Mouse (Mus musculus): ENCODE data around the gene Slc12a5.

The Slc12a5 gene

DNA sequence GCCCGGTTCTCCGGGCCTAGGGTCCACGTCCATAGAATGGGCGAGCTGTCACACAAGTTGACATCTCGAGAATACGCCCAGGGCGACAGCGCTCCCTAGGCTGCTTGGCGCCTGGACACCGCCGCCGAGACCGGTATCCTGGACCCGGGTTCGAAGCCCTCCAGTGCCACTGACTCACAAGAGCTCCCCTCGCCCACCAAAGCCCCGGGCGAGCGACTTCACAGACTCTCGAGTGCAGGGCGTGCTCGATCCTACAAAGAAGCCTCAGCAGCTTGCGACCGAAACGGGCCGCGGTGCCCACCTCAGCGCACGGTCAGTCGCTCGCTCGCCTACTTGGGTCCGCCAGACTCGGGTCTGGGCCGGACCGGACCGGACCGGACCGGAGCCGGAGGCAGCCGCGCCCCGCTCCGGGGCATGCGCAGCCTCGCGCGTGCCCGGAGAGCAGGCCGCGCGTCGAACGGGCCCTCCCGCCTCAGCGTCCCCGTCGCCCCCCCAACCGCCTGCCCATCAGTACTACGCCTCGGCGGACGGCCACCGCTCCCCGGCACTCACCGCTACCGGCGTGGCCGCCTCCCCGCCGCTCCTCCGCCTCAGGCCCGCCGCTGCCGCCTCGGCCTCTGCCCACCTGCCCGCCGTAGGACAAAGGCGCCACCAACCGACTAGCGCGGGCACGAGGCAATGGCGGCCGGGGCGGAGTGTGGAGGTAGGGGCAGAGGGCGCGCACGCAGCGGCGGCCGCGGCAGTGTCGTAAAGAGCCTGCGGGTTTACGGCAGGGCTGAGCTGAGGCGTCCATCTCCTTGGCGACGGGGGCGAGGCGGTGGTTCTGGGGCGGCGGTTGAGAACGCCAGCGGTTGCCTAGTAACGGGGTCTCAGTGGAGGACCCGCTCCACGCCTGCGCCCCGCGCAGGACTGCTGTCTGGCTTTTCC is 73.8 kb downstream of the Slc12a5 start, which contains the start of gene Ncoa5:
TSS of gene Ncoa5 (minus strand) at position 737 of the 927 bp plus-strand sequence.
- peak; percentile 98 for DNase-seq

DNA sequence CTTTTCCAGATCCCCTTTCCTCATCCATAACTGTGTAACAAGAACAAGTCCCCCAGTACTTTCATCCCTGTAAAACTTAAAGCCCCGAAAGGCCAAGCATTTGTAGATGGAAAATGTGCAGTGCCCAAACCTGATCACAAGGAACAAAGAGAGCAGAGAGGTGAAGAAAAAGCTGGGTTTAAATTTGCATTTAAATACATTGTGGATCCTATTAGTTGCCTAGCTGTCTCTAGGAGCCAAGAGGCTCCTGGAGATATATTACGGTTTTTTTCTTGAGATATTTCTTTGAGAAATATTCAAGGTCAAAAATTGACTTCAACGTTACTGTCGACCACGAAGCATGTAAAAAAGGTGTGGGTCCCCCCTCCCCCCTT is 74.4 kb downstream of the Slc12a5 start:
- no peak for DNase-seq

DNA sequence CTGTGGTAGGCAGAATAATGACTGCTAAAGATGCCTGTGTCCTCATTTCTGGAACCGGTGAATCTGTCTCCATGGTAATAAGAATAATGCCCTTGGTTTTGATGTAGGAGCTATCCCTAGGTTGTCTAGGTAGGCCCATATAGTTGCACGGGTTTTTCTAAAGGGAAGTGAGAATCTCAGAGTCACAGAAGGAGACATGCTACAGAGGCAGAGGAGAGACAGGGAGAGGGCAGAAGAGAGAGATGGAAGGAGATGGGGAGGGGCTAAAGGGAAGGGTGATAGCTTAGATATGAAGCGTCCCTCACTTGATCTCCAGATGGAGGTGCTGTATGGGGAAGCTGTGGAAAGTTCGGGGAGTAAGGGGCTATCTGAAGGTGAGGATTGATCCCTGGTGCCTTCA is 76.8 kb downstream of the Slc12a5 start:
- DNase-seq, result no peak

DNA sequence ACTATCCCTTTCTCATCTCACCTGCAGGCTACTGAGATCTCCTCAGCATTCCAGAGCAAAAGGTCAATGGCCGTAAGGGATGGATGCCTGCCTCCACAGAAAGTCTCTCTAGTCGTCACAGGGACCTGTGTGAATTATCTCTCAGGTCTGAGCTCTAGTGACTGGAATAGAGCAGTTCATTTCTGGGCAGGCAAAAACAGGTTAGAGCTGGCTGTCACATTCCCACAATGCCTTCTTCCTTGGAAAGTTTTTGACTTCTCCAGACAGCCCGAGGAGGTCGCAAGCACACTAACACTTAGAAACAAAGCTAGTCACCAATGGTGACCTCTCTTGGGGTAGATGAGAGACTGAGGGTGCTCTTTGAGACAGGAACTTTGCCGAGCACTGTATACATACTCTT is 81.5 kb downstream of the Slc12a5 start:
- DNase-seq, result no peak

DNA sequence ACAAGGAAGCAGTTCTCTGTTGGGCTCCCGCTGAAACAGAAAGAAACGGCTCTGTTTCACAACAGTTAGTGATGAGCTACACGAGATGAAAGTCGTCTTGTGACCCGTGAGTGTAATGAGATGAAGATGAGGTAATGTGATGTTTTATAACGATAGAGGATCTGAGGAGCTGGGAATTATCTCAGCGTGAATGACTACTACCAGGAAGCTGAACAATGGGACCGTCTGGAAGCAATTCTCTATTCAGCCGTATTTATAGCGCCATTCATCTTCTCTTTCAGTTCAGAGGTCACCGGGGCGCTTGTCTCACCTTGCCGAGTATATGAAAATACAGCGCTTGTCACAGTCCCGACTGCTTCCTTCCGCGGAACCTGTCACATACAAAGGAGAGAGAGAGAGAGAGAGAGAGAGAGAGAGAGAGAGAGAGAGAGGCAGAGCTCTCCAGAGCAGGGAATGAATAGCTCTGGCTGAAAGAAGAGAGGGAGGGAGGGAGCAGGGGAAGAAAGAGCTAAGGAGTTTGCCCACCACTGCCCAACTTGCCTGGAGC is 82.6 kb downstream of the Slc12a5 start:
- no peak for DNase-seq

DNA sequence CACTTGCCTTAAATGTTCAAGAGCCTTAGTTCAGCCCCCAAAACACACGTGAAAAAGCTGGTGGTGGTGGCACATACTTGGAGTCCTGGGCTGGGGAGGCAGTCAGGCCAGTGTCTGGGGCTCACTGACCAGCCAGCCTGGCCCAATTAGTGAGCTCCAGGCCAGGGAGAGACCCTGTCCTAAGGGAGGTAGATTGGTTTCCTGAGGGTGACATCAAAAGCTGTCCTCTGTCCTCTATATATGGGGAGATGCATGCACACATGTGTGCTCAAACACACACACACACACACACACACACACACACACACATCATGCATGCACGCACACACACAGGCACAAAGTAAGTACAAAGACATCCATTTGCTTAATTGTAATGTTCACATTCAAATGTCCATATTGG is 83.1 kb downstream of the Slc12a5 start:
- no peak for DNase-seq

DNA sequence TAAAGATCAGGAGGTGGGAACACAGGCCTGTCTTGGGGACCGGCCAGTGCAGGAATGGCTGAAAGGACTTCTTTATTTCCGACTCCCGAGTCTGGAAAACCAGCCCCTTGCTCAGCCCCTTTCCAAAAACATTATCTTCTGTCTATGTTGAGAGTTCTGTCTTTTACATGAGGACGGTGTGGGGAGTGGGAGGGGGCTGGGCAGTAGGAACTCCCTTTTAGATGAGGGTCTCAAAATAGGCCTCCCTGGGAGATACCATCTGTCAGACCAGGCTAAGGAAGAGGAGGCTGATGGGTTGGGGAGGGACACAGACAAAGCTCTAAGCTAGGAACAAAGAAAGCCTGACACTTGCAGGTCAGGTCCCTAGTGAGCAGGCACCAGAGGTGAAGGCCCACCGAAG is 88.4 kb downstream of the Slc12a5 start:
- no peak for DNase-seq
